Mouse (Mus musculus) kidney, adult 2 months (tissue): ENCODE data around the gene Casq1.

ENCODE experiments used
- CTCF ChIP-seq: fragments of 200-500 bp; conservative IDR thresholded peaks from 2 replicates; pipeline ENCODE4 v1.5.1; 2011; ENCODE audit warnings: low read depth, mild to moderate bottlenecking, control low read depth, low read length, moderate library complexity, mixed read lengths; ENCODE audit not compliant: insufficient read depth, insufficient read length
- POLR2A ChIP-seq: fragments of 200-500 bp; IDR thresholded peaks from one replicate; pipeline ENCODE4 v1.6.1; 2011; ENCODE audit warnings: low read depth, low read length, control low read depth

GRCm38 (mm10) chr1:172180881-172181280 is 38.8 kb downstream of the Casq1 start:
- TF ChIP-seq CTCF (no peak), POLR2A (no peak)
